Mouse (Mus musculus): ENCODE measurements at regions not wholly inside any gene's neighbourhood (a gene's known extent, or its start where the extent isn't known, plus 50 kb on each side); places are given as distances from the start of the nearest gene placed in this dataset.

DNA sequence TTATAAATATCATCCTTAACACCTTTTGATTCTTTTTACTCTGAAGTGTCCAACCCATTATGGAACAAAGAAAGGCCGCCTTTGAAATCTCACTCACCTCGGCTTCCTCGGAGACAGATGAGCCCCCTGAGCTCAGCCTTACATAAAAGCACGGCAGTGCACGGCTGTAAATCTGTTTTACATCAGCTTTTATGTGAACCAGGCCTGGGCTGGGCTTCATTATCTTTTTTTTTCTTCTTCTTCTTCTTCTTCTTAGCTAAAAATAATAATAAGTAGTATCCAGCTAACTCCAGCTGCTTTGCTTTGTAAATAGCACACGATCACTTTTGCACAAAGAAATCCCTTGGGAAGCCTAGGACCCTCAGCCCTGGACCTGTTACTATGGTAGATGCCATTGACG lies 204.3 kb upstream of the Ntm start:
- DNase-seq (ENCODE audit: extremely low read depth, low read depth, low spot score) = no peak

DNA sequence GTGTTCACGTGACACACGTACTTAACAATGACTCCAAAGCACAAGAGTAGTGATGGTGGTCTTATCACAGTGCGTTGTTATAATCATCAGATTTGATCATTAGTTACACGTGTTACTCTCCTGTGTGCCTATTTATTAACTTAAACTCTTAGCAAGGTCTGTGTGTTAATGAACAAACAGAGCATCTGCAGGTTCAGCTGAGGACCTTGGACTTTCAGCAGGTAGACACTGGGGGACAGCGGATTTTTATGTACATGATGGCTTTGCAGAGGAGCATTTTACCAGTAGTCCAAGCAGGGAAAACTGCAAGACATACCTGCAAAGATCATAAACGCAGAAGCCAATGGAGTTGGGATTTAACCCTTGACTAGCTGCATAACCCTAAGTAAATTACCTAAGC lies 211.7 kb upstream of the Ntm start:
- DNase-seq (ENCODE audit: extremely low read depth, low read depth, low spot score) = no peak

DNA sequence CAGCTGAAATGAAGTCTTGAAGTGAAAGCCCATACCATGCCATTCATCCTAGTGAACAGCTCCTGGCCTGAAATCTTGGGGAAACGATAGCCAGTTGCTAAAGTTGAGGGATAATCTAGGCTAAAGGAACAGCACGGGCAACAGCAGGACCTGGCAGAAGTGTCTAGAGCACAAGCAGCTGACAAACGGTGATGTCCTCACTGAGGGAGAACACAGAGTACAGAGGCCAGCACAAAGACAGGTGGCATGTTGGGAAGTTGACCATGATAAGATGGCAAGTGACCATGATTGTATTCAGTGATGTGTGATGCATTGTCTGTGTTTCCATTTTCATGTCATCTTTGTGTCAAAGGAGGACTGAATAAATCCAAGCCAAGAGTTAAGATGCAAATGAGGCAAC lies 212.4 kb upstream of the Ntm start:
- no peak for DNase-seq (ENCODE audit: extremely low read depth, low read depth, low spot score)

DNA sequence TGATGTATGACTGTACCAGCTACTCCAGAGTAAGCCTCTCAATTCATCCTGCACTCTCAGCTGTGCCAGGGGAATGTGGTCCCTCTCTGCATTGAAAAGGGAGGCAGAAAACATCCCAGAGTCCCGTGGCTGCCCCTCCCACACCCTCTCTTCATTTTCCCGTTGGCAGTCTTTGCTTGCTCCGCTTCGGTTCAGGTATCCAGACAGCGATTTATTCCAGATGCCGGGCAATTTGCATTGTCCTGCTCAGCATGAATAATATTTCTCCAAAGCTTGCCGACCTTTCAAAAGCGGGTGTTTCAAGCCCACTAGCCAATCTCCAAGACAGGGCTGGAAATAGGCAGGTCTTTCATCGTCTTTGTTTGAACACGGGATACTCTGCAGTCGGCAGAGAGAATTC lies 220.5 kb upstream of the Ntm start:
- DNase-seq (ENCODE audit: extremely low read depth, low read depth, low spot score) = no peak

DNA sequence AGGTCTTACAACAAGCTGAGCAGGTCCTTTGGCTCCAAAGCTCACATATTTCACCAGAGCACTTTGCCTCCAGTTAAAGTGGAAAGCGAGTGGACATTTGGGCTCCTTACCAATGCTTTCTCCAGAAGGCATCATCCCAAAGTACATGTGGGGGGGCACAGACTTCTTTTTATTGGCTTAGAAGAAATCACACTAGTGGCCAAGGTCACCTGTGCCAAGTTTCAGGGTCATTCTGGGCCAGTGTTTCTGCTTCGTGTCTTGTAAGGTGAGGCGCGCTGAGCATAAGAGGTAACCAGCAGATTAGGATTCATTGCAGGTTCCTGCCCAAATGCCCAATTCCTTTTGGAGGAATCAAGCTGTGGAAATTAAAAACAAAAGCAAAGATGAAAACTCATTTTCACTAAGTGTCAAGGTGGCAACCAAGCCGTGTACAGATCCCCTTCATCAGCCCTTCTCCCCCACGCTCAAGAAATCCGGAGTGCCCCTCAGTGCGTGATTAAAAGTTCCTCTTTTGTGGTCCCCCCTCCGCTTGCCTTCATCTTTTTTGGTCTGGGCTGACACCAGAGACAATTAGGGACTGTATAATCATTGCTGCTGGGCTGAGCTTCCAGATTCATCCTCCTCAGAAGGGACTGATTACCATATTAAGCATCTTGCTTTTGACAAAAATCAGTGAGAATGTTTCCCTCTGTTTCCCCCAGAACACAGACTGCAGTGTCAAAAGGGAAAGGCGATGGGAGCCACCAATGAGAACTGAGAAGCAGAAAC lies 222.2 kb upstream of the Ntm start:
- no peak for DNase-seq (ENCODE audit: extremely low read depth, low read depth, low spot score)

DNA sequence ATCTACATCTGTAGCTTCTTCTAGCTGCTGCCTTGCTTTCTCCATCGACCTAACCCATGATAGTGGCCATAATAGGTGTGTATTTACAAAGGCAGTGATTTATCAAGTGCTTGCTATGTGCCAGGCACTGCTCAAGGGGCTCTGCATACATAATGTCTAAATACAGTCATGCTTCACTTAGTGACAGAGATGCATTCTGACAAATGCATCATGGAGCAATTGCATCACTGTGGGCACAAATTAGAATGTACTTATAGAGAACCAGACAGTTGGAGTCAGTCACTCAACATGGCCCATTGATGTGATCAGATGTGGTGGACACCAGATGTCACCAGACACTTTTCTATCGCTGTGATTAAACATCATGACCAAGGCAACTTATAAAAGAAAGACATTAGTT lies 223.3 kb upstream of the Ntm start:
- DNase-seq (ENCODE audit: extremely low read depth, low read depth, low spot score) = no peak

DNA sequence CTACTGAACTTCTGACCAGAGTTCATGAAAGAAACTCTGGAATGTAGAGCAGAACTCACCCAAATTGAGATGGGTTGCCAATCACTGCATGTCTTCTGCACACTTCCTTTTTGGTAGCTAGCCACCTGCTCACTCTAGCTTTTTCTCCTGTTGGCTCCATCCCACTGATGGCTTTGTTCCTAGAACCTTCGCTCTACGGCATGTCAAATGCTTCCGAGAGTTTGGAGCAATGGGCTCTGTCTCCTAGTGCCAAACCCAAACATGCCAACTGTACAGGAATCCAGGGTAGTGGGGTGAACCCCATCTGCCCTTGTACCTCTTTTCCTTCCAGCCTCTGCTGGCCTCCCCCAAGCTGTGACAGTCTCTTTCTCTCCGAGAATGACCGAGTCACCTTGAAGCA lies 227.1 kb upstream of the Ntm start:
- no peak for DNase-seq (ENCODE audit: extremely low read depth, low read depth, low spot score)

DNA sequence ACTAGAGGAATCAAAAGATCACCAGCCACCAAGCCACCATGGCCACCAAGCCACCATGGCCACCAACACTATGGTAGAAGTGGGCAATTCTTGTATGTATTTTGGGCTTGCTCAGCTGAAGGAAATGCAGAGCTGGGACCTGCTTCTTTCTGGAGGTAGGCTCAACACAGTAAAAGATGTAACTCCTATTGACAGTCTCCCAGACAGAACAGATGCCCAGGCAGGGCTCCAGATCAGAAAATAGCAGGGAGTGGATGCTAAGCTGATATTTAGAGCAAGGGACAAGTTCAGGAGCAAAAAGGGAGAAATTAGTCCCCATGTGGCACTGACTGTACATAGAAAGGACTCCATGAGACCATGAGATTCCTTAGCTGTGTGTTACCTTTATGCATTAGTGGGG lies 228.2 kb upstream of the Ntm start:
- no peak for DNase-seq (ENCODE audit: extremely low read depth, low read depth, low spot score)

DNA sequence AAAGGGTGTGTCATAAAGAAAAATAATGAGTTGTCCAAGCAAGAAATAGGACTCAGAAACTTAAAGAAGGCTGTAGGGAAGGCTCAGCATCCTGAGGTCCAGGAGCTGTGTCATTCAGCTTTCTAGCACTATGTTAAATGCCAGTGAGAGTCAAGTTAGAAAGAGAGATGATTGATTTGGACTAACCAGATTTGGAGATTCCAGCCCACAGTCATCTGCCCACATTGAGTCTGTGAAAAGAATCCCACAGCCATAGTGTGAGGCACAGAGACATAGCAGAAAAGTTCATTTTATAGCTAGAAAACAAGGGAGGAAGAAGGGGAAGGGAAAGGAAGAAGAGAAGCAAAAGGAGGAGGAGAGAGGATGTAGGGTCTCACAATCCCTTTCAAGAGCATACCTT lies 229.0 kb upstream of the Ntm start:
- no peak for DNase-seq (ENCODE audit: extremely low read depth, low read depth, low spot score)

DNA sequence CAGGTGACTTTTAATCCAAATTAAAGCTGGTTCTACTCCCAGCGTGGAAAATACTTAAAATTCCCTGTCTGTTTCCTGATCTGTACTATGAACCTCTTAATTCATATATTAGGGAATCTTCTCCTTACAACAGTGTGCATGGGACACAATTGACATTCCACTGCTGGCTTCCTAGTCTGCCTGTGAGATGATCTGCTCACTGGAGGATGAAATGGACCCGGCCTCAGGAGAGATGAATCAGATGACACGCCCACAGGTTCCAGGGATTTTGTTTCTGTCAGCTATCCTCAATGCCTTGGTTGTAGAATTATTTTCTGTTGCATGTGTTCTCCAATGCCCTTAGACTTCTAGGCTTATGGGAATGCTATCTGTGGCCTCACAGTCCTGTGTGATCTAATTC lies 231.9 kb upstream of the Ntm start:
- no peak for DNase-seq (ENCODE audit: extremely low read depth, low read depth, low spot score)

DNA sequence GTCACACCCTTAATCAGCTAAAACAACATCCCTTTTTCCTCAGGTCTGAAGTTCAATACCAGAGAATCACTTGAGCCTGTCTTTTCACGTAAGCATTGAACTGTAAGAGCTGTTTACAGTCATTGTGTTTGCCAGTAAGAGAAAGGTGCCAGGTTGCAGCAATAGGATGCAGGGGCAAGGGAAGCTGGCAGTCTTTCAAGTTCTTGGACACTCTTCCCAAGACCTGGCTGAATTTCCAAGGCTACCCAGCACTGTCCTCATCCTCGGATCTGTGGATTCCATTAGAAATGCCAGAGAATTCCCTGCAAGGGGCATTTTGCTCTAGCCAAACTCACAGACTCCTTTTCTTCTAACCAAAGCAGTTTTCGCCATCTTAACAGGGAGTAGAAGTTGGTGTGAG lies 224.5 kb upstream of the Snx19 start:
- no peak for DNase-seq (ENCODE audit: extremely low read depth, low read depth, low spot score)

DNA sequence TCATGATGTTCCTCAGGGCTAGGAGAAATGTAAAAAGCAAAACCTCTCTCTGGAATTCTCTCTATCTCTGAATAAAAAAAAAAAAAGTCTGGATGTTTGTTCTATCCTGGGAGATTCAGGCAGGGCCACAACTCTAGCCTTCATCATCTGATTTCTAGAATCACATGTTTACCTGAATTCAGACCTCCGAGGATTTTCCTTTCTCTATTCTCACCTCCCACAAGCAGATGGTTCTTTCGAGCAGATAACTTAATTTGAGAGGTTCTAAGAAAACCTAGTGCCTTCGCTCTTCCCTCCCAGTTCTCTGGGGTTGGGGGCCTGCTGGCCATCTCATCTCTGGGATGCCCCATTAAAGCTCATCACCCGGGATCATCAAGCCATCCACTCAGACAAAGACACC lies 219.3 kb upstream of the Snx19 start:
- DNase-seq (ENCODE audit: extremely low read depth, low read depth, low spot score) = no peak

DNA sequence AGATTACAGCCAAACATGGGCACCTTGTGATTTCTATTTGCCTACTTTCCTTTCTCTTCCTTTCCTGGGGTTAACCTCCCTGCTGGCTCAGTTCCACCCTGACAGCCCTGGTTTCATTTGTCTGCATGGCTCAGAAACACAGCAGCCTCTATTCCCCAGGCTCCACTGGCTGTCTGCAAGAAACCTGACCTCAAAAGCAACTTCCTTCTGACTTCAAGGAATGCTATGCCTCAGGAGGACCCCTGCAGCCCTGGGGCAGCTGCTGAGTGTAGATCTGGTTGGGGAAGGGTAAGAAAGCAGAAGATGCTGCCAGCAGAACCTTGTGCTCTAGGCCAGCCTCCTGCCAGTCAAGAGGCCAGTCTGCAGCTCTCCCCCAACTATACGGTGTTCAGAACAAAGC lies 217.1 kb upstream of the Snx19 start:
- no peak for DNase-seq (ENCODE audit: extremely low read depth, low read depth, low spot score)

DNA sequence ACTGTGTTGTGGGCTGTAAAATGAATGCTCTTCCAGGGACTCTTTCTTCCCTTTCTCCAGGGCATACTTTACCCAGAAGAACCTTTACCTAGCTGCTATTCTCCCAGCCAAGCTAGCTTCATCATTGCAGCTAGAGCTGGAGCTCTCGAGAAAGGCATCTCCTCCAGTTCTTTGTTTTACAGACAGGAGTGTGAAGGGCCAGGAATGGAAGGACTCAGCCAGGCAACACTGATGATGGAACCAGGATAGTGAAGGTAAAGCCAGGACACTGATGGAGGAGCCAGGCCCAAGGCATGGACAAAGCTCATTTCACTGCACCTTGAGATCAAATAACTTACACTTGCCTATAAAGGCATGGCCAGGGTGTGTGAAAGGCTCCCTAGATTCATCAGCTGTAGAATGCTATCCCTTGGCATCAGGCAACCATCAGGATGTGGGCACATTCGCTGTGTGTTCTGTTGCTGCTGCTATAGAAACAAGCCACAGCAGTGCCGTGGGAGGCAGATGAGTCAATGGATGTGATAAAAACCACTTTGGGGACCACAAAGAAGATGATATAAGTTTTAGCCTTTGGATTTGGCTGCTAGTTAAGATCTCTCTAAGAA lies 214.3 kb upstream of the Snx19 start:
- DNase-seq (ENCODE audit: extremely low read depth, low read depth, low spot score) = no peak

DNA sequence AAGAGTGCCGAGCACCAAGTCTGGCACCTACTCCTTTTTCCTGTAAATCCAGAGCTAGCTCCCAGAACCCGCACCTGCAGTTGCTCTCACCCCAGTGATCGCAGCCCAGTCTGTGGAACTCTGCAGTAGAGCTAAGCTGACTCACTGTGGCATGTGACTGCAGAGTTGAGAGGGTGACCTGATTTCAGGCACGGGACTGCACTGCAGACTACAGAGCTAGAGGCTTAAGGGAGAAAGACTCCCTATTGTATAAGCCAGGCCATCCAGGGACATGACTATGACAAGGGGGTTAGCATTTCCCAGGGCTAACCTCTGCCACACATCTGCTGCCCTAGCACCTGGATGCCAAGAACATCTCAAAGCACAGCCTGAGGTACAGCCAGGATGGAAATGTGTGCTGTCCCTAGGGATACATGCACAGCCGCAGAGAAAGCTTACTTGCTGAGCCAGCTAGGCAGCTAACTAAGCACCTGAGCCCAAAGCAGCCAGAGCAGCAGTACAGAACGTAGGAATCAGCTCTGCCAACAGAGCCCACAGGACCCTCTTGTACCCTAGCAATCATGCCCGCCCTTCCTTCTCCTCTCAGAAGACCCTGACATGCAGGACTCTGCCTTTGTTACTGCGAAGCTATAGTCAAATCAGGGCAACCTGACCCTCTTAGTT lies 192.3 kb upstream of the Snx19 start:
- DNase-seq (ENCODE audit: extremely low read depth, low read depth, low spot score) = no peak

DNA sequence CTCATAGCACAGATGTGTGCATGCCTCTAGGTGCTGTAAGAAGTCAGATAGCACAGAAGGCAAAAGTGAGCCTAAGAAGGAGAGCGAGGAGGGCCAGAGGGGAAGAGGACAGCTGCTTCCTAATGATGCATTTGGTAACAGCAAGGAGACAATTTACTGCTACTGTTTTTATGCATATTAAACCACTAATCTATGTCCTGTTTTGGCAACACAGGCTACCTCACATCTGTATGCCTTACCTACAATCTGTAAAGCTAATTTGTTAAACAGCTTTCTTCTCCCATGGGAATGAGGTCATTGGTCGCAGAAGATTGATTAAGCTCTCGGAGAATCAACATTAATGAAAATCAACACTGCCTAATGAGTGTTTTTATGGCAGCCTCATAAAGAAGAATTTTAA lies 191.1 kb upstream of the Snx19 start:
- DNase-seq (ENCODE audit: extremely low read depth, low read depth, low spot score) = no peak

DNA sequence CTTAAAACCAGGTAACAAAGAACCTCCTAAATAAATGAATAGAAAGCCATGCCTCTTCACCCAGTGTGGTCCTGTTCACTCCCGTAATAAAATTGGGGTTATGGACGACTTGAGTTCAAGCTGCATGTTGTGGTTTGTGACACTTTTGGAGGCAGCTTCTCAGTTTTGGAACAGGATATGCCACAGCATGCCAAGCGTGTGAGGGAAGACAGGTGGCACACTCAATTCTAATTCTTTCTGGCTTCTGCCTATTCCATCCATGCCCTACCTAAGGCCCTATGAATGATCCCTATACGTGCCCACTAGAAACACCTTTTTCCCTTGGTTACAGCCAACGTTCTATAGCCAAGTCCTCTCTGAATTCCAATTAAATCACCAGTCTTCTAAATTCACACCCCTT lies 184.8 kb upstream of the Snx19 start:
- no peak for DNase-seq (ENCODE audit: extremely low read depth, low read depth, low spot score)

DNA sequence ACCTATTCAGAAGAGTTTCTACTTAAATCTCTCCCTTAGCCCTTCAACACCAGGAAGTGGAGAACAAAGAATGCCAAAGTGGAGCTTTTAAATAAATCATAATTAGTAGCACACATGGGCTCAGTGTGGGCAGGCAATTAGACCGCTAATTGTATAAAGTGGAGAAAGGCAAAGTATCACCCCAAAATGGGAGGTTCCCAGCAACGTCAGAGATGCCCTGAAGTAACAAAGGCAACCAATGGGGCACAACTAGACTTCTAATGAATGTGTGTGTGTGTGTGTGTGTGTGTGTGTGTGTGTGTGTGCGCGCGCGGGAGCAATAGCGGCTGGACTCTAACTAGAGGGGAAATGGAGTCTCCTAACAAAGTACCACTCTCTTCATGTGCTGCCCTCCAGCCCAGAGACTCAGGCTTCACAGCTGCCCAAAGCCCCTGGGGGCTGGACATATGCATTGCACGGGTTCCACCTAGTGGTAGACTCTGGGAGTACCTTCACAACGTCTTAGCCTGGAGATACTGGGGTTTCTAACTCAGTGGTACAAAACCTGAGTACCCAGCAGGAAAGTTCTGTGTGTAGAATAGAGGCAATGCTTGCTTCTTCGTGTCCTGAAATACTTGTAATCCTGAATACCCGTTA lies 162.3 kb upstream of the Snx19 start:
- no peak for DNase-seq (ENCODE audit: extremely low read depth, low read depth, low spot score)

DNA sequence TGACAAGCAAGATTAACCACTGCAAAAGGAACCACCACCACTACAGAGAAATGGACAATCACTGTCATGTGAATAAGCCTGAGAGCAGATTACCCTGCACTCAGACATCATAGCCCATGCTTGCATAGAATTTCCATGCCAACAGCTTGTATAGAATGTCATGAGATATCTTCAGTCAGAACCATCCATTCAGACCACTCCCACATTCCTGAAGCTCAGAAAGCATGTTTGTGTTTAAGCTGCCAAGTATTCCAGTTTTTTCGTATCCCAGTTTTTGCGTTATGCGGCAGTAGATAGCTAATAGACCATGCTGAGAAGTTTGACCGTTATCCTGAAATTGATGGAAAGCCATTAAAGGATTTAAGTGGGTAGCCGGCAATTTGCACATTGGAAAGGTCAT lies 155.8 kb upstream of the Snx19 start:
- DNase-seq (ENCODE audit: extremely low read depth, low read depth, low spot score) = no peak

DNA sequence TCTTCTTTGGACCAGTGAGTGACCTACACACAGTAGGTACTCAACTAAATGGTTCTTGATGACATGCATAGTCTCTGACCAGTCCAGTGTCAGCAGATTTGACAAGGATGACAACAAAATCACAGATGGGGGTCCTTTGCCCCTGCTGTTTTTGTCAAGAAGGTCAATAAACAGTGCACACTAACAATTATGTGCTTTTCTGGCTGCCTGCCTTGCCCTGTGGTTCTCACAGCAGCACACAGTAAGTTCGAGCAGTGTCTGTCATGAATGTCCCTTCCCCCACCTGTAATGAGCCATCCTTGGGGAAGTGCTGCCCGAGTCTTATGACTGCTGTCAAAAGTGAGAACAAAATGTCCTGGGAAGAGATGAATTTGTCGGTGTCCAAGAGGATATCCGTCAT lies 153.1 kb upstream of the Snx19 start:
- DNase-seq (ENCODE audit: extremely low read depth, low read depth, low spot score) = no peak

DNA sequence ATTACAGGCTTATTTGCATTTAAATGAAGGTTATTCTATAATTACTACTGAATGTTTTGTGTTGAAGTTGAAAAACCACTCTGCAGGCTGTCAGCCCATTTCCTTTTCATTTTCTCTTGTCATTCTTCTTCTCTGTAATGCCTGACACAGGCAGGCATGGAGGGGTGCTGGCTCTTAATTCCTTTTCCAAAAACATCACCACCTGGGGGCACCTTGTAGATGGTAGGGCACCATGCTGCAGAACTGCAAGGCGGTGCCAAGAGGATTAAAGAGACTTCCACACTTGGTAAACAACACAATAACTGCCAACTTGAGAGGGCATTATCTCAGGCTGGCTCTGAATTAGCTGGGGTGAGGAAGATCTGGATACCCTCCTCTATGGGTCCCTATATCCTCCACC lies 148.7 kb upstream of the Snx19 start:
- no peak for DNase-seq (ENCODE audit: extremely low read depth, low read depth, low spot score)

DNA sequence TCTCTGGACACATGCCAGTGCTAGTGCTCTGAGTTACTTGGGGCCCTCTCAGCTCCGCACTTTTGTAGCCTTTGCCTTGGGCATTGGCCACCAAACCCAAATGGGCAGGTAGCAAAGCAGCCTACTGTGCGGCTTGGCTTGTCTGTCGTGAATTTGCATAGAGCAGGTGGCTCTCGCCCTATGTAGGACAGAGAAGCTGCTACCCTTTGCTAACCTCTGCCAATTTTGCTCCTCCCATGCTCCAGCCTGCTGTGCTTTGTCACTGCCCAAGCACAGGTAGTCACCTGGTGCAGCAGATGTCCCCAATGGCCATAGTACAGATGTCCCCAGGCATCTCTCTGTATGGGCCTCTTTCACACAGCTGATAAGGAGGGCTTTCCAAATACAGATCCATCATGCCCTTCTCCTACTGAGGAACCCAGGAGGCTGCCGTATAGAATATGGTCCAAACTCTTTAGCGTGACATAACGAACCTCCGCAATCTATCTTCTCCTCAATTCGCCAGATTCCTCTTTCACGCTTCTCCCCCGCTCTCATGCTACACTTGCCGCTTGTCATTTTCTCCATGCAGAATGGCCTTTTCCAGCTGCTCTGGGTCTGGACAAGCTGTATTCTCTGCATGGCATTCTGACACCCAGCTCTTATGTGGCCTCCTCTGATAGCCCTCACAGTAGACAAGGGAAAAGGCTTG lies 143.7 kb upstream of the Snx19 start:
- DNase-seq (ENCODE audit: extremely low read depth, low read depth, low spot score) = no peak
